Mouse (Mus musculus): Measurements from ENCODE around the gene Zbtb20.

The Zbtb20 gene

DNA sequence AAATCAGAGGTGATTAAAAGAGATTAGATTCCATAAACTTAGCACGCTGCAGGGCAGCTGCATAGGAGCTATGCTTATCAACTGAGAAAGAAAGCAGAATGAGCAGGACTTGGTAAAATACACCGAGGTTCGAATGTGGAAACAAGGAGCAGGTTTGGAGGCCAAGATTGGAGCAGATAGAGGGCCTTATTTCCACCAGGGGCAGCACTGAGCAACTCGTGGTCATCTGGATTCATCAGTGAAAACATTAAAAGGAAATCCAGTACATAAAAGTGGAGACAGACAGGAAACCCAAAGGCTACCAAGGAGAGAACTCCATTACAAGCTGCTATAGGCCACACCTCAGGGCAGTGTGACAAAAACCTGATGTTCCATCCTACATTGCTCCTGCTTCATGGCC lies 686.3 kb downstream of the Zbtb20 start:
- DNase-seq (ENCODE audit: low spot score), result no peak

DNA sequence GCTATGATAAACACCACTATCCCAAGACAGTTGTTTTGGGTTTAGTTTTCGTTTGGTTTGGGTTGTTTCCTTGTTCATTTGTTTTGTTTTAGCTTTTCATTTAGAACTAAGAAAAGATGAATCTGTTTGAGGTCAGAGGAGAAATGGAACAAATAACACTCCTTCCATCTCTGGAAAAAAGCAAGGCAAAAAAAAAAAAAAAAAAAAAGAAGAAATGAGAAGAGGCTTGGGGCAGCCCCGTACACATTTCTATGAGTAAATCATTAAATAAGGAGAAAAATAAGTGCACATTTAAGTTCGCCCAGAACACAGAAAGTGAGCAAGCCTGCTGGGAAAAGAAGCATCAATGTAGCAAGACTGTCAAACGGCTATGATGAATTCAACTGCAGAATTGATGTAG lies 690.2 kb downstream of the Zbtb20 start:
- no peak for DNase-seq (ENCODE audit: low spot score)

DNA sequence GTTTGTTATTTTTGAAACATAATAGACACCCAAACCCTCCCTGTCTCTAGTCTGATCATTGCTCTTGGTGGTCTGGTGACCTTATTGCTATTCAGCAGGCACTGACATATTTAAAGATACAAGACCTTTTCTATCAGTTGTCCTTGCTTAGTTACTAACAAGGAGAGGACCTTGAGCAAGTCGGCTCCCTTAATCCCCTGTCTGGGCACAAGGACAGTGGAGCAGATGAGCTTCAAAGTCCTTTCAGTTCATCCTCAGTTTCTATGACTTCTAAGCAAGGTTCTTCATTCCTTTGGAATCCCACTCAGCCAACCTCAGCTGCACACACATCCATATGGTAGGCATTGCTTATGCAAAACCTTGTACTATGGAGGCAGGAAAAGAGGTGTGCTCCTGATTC lies 690.8 kb downstream of the Zbtb20 start:
- no peak for DNase-seq (ENCODE audit: low spot score)

DNA sequence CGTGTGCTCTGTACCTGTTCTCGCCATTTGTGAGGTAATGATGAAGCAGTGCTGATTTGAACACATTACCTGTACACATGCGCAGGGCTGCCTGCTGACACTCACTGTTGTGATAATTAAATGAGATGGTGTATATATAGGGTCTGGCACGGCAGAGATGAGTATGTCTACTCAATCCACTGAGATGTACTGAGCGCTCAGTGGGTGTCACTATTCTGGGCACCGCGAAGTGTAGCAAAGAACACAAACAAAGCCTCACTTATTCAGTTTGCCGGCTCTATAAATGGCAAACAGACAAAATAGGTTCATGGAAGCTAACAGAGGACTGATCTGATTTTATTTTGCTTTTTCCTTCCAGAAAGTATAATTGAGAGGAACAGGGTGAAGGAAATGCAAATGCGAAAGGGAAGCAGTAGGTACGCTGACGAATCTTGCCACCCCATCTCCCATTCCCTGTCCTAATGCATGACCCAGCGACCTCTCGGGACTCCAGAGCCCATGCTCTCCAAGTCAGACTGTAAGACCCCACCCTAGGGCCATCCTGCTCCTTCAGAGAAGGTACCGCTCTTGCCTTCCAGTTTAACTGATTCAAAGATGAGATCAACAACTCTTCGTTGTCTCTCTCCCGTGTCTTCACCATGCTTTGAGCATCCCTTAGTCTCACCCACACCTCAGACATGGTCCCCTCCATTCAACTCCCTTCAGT lies 695.8 kb downstream of the Zbtb20 start:
- no peak for DNase-seq (ENCODE audit: low spot score)

DNA sequence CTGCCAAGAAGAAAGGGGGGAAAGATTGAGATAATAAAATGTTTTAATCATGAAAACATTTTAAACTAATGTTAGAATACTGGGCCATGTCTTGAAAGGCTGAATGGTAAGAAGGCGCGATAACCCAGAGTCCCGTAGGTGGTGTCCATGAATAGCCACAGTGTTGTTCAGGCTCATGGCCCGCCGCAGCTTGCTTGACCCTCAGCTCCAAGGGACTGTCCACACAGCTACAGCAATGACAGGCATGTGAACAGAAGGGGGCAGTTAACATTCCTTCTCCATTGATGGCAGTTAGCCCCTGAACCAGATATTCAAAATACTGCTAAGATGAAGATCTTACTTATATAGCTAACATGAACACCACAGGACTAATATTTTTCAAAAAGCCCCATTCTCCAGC lies 696.5 kb downstream of the Zbtb20 start:
- DNase-seq (ENCODE audit: low spot score), result no peak

DNA sequence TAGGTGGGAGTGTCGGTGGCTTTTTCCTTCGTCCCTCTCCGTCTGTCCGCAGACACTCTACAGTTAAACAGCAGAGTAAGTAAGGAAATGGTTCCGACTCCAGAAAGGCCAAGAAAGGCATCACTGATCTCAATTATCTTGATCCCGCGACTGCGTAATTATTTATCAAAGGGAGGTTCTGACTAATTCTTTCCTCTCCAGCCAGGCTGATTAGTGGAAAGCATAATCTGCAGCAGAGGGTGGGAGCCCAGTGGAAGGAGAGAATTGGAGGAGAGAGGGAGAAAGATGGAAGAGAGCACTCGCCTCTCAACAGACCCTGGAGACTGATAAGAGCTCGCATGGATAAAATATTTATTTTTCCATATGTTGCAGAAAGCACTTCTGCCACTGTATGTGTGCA lies 697.1 kb downstream of the Zbtb20 start:
- DNase-seq (ENCODE audit: low spot score), result no peak

DNA sequence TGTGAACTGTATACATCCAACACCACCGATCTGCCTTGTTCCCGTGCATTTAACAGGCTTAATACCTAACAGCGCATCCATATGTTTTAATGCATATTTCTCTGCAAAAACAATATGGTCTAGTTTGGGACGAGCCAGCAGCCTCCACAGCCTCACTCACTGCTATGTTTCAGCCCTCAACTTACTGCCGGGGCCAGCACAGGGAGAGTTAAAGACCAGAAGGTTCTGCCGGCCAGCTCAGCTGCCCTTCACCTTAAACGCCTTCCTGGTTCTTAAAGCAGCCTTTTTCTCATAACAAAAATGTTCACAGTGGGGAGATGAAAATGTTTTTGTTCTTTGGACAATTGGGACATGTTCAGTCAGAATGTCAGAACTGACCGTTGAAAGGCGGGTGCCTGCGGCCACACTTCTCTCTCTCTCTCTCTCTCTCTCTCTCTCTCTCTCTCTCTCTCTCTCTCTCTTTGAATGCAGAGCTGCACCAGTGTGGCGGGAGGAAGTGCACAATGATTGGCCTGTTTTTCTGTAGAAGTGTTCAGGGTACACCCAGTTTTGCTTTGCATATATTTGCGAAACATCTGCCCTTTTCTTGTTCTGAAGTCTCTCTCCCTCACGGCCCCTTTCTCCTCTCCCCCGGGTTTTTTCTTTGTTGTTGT lies 697.6 kb downstream of the Zbtb20 start:
- DNase-seq (ENCODE audit: low spot score), result no peak

DNA sequence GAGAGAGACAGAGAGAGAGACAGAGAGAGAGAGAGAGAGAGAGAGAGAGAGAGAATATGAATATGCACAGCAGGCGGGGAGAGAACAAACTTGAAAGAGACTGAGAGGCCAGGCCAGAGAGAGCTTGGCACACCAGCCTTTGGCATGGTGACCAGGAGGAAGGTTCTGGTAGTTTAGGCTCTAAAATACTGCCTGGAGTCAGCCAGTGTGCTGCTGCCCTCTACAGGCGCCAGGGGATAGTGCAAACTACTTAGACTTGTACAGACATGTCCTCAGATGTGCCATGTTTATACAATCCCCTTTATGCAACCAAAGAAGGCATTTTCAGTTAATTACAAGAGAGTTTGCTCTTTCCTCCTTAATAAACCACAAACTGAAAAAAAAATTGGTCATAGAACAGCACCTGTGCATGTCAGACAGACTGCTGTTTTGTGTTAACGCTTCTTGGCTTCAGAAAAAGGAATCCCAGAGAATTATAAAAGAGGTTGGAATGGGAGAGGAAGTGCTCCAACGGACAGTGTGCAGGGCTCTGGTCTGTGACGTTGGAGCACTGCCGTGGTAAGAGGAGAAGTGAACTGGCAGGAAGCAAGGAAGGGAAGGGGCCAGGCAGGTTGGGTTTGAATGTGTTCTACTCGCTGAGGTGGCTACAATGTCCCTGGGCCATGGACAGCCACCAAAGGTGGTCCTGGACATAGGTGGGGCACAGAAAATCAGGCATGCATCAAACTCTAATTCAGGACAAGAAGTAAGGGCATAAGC lies 698.5 kb downstream of the Zbtb20 start:
- peak; percentile 81 for DNase-seq (ENCODE audit: low spot score)

DNA sequence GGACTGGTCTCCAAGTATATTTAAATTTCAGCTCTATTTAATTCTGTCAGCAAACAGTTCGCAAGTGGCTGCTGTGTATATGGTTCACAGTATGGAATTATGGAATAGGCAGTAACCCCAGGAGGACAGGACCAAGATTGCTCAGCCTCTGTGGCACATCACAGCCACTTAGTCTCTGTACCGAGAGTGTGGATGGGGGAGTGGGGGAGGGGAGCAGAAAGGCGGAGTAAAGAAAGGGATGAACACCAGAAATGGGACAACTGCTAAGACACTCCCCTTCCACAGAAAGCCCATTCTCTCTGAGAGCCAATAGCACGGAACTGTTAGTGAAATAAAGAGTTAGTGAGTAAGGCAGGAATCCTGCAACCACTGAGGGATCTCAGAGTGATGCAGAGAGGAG lies 699.4 kb downstream of the Zbtb20 start:
- no peak for DNase-seq (ENCODE audit: low spot score)

DNA sequence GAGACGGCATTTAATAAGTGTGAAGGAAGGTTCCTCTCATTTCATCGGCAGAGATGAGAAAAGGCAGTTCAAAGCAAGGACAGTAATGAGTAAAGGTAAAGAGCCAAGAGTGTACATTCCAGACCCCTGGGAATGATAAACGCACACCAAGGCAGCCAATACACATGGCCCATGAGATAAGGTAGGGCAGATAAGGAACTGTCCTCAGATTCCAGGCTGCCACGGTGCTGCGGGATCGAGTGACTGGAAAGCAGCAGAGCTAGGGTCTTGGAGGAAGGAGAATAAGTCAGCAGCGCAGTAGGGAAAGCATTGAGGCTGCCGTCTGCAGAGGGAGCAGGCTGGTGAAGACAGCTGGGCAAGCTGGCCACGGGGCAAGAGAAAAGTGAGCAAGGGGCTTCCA lies 699.8 kb downstream of the Zbtb20 start:
- DNase-seq (ENCODE audit: low spot score), result no peak

DNA sequence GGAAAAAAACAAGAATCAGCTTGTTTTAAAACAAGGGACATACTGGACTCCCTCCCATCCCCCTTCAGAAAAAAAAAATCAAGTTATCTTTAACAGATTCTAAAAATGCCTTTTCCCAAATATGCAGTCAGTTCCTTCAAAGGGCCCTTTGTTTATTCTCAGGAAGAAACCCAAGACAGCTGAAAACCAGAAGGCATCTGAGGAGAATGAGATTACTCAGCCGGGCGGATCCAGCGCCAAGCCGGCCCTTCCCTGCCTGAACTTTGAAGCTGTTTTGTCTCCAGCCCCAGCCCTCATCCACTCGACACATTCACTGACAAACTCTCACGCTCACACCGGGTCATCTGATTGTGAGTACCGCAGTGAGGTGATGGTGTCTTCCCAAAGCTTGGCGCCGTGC lies 701.7 kb downstream of the Zbtb20 start:
- DNase-seq (ENCODE audit: low spot score), result peak; percentile 66

DNA sequence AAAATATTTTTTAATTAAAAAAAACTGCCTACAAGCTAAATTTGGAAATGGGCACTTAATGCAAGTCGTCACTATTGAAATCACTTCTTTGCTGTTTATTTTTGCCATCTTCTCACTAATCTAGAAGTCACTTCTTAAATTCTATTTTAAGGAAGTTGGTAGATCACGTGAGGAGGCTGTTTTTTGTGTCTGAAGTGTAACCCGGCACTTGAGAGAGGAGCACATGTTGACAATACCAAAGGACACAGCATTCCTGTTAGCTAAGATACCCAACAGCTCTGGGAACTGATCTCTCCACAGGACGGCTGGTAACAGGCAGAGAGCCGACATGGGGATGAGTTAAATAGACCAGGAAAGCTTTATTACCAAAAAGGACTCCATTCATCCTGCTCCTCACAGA lies 702.7 kb downstream of the Zbtb20 start:
- no peak for DNase-seq (ENCODE audit: low spot score)

DNA sequence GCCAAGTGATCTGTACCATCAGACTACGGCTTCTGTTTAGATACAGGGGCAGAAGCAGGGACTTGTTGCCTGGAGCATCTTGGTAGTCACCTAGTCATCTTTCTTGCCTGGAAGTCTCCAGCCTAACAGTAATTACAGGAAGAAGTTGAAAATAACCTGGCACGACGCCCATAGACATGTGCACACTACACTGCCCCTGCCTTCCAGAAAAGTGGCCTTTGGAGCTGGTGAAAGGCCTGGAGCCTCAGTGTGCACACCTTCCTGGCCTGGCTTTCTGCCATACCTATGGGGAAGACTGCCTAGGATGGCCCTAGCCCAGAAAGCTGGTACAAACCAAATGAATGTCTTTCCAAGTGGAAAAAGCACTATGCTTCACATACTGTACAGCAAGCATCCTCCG lies 703.4 kb downstream of the Zbtb20 start:
- DNase-seq (ENCODE audit: low spot score), result no peak

DNA sequence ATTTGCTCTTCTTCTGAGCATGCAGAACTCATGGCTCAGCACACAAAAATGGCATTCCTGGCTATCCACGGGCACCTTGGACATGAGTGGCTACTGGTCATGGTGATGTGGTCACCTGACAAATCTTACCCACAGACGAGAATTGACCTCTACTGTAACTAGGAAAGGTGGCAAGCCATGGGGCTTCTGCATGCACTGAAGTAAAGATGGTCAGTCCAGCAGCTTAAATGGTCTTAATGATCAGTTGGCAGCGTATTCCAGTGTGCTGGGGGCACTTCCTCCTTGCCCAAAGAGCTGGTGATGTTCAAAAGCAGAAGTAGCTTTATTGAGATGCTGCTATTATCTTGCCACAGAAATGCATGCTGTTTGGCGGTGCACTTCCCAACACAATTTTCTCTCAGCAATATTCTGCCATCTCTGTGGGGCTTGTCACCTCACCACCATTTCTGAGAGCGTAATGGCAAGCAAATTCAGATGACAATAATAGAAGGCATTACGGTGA lies 704.7 kb downstream of the Zbtb20 start:
- no peak for DNase-seq (ENCODE audit: low spot score)

DNA sequence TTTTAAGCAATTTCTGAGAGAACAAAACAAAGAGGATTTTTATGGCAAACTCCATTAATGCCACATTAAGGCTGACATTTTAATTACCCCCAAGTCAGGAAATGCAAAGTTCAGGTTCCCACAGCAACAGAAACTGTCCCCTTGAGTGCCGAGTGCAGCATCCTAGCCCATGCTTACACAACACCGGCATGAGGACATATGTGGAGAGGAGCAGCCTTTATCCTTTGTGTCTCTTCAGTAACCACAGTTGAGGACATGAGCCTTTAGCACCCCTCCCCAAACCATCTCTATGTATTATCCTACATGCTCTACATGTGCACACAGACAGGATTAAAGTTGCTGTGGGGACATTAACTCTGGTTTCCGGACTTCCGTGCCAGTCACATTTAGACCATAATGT lies 705.9 kb downstream of the Zbtb20 start:
- DNase-seq (ENCODE audit: low spot score), result no peak

DNA sequence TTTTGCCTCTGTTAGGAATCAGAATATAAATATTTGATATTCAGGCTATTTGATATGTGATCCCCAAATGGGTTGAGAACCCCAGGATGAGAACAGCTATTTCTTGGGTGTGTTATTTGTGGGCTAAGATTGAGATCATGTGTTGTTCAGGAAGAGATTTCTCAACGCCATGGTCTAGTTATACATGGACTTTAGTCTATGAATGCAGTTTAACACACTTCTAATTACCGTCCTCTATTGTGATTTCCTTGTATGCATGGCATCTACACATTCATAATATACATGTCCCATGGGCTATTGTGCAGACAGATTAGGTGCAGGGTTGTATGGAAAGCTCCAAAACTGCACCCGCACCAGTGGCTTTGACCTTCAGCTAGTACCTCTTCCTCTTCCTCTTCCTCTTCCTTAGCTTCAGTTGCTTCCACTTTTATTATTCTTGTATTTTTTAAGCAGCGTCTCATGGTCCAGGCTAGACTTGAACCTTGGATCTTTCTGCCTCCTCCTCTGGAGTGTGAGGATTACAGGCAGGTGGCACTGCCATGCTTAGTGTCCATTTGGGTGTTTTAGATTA lies 711.3 kb downstream of the Zbtb20 start:
- DNase-seq (ENCODE audit: low spot score), result no peak

DNA sequence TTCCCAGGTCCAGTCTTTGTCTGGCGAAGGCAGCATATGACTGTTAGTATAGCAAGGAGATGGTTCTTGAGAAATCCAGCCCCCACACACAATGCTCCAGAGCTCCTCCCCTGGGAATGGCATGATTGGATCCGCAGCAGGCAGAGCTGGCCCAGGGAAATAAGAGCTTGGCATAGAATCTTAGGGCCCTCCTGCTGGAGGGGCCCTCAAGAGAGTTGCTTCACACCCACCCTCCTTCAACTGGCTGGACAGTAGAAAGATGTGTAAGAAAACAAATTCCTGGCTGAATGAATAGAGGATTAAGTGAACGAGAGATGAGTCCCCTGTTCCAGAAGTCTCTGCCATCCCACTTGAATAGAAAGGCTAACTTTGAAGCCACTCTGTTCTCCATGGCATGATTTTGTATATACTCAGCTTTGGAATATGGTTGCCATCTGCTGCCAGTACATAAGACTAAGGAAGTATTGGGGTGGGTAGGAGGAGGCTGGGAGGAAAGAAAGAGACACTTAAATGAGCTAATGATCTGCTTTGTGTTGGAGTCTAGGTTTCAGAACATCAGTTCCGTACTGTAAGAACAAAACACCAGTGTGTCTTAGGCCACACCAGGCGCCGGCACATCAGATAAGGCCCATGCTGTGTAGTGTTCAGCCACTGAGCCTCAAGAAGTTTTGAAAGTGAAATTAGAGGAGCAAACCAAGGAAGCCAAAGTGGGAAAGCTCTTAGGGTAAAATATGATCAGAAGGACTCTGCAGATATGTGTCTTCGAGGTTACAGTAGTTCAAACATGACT lies 715.2 kb downstream of the Zbtb20 start:
- no peak for DNase-seq (ENCODE audit: low spot score)

DNA sequence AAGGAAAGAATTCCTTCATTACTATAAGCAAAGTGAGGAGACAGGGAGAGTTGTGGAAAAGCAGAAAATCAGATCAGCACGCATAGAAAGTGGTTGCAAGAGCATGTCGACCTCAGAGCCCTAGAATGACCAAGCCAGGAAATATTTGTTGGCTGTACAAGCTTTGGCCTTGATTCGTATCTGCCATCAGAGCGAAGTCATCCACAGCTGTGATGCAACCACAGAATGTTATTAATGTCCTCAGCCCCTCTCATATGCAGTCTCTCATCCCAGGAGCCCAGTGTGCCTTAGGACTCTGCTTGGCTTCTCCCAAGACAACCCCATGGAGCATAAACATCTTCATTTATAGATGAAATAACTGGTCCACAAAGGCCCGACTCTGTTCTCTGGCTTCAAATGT lies 716.4 kb downstream of the Zbtb20 start:
- DNase-seq (ENCODE audit: low spot score), result no peak

DNA sequence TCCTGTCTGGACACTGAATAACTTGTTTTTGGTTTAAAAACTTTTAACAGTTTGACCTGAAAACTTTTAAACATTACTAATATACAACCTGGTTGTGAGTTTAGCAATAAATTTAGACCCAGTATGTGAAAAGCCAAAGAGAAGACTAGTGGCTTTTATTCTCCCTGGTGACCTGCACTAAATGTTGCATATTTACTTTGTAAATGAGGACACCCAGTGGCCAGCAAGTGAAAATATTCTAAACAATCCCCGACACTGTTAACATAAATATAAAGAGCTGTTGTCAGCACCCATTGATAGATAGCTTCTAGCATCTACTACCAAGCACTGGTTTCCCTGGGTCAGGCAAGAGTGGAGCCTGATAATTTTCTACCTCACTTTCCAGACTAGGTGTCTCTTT lies 717.1 kb downstream of the Zbtb20 start:
- DNase-seq (ENCODE audit: low spot score), result peak; percentile 56

DNA sequence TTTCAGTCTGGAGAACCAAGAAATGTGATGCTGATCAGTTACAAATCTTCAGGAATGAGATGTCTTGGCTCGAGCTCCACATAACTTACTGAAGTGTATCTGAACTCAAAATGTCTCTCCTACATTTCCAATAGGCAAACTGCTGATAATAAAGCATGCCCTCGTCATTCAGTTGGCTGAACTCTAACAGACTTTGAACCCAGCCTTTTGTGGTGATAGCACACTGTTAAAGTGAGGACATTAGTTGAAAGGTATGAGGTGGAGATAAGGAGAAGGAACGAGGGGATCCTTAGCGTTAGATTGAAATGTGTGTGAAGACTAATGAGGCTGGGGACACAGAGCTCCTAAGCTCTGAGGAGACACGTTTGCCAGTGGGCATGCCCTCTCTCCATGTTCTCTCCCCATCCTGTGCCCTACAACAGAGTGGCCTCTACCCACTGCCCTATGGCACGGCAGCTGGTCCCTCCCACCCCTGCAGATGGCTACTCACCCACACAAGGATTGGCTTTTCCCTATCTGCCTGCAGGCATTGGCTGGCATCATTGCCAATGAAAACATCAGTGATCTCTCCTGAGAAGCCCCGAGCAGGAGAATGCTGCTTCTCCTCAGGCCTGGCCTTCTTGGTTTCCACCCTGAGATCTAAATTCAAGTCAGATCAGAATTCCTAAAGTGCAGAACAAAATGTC lies 721.8 kb downstream of the Zbtb20 start:
- DNase-seq (ENCODE audit: low spot score), result no peak

DNA sequence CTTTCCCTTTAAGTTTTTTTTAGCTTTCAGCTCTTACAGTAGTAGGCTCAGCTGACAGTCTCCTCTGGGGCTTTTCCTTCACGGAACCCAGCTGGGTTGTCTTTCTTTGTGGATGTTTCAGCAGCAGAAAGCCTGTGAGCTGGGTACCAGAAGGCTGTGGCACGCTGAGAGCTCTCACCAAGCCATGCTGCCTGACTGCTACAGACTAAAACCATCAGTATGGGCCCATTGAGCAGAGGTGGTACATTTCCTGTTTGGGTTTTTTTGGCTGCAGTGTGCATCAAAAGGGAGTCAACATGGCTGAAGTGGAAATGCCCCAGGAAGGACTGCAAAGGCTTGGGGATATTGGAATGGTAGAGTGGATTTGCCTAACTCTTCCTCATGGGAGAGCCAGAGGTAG lies 724.0 kb downstream of the Zbtb20 start:
- DNase-seq (ENCODE audit: low spot score), result no peak

Data from MN1 (cell line).